ENCODE assay signal across 8 mouse cellular contexts in the genomic region with DNA sequence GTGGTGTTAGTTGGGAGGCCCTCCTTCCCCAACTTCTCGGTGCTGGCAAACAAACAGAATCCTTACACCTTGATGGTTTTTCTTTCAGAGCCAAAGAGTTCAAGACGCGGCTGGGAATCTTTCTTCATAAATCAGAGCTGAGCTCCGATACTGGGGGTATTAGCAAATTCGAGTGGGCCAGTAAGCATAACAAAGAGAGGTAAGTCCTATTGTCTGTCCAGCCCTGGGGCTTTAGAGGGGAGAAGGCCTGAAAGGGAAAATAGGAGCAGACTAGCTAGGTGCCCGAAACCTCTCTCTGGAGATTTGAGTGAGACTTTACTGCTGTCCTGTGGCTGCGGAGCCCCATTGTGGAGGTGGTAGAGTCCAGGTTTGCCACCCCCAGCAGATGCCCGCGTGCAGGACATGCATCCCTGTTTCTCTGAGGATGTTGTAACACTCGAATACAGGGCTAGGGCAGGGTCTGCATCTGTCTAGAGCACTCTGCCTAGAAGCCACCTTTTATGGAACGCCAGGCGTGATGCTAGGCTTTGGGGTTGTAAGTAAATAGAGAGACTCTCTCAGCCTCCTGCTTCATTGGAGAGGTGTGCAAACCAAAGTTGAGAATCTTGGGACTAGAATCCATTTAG. TPM values are rescaled to one million over a fixed set of nuclear protein-coding genes. Genes with fewer than 3 reads are reported as not detected.
DNase-seq lines count a peak whose midpoint lies in the region; ATAC-seq and TF ChIP-seq lines count a peak whose summit lies in the region.

No protein-coding gene starts in this region.

- in situ Hi-C loops in ES-E14 (cut with MboI; ENCODE audit: low sequenced_read_pairs in 2 of 2, unreplicated experiment in 2 of 2): no loop called here

- peak overlapping the region; percentile 87 for H3K4me2 ChIP-seq in heart, embryonic 12.5 days
- H3K4me2 ChIP-seq in heart, embryonic 16.5 days (ENCODE audit: low read depth, low read length): peak overlapping the region; percentile 87

- peaks cover 46% of the 10 kb centered on the region for H3K27me3 ChIP-seq in heart, embryonic 12.5 days (replicated peaks)
- peaks cover 23% of the 10 kb centered on the region for H3K27me3 ChIP-seq in heart, embryonic 16.5 days (ENCODE audit: control insufficient read depth, insufficient read depth, low read length)
- peaks cover 47% of the 10 kb centered on the region for H3K27me3 ChIP-seq in midbrain, embryonic 10.5 days (ENCODE audit: low read depth, poor library complexity, severe bottlenecking)

- 39% methylated on average over 12 of the region's 12 CpGs for WGBS in heart, embryonic 12.5 days
- WGBS in heart, embryonic 16.5 days: 52% methylated on average over 12 of the region's 12 CpGs
- 21% methylated on average over 12 of the region's 12 CpGs for WGBS in midbrain, embryonic 10.5 days

- H3K9me3 ChIP-seq in heart, embryonic 12.5 days (replicated peaks): no peaks in the 10 kb centered on the region
- H3K9me3 ChIP-seq in ES-E14 (ENCODE audit: control insufficient read depth, insufficient read depth, low read depth, low read length): no peaks in the 10 kb centered on the region
- no peaks in the 10 kb centered on the region for H3K9me3 ChIP-seq in heart, embryonic 16.5 days (replicated peaks; ENCODE audit: control insufficient read depth, low read length)
- H3K9me3 ChIP-seq in midbrain, embryonic 10.5 days (replicated peaks): no peaks in the 10 kb centered on the region

- no peak for DNase-seq in heart, adult 18-20 months
- no peak for DNase-seq in ES-E14 (ENCODE audit: low read depth, low spot score)
- DNase-seq in midbrain, embryonic 10.5 days (ENCODE audit: low spot score): no peak
- DNase-seq in right cerebral cortex, adult 2 months (ENCODE audit: low spot score in 2 of 2): no peak
- no peak for DNase-seq in embryo, embryonic 10 days (ENCODE audit: low spot score)
- DNase-seq in left cerebral cortex, adult 11 months (ENCODE audit: low spot score): no peak

- H3K9ac ChIP-seq in heart, embryonic 12.5 days: no peak overlapping the region
- no peak overlapping the region for H3K9ac ChIP-seq in ES-E14 (ENCODE audit: insufficient read depth, low read depth, low read length, poor library complexity, severe bottlenecking)
- peak overlapping the region; percentile 70 for H3K9ac ChIP-seq in heart, embryonic 16.5 days (ENCODE audit: low read length)

- H3K4me3 ChIP-seq in heart, embryonic 12.5 days: peak overlapping the region; percentile 46
- peak overlapping the region; percentile 66 to 69 for H3K4me3 ChIP-seq in ES-E14 (ENCODE audit: insufficient read depth in 1 of 2, low read depth in 1 of 2, low read length in 2 of 2, poor library complexity in 1 of 2, severe bottlenecking in 1 of 2)
- H3K4me3 ChIP-seq in heart, embryonic 16.5 days (ENCODE audit: low read length): peak overlapping the region; percentile 59
- H3K4me3 ChIP-seq in midbrain, embryonic 10.5 days: peak overlapping the region; percentile 66

- H3K4me1 ChIP-seq in heart, embryonic 12.5 days (replicated peaks): peaks cover 23% of the 10 kb centered on the region
- peaks cover 0 to 5% of the 10 kb centered on the region in 2 experiments; a peak in 1 of 4 replicates for H3K4me1 ChIP-seq in ES-E14 (ENCODE audit: control insufficient read depth in 2 of 2, insufficient read depth in 2 of 2, low read length in 2 of 2, poor library complexity in 1 of 2)
- peaks cover 11% of the 10 kb centered on the region for H3K4me1 ChIP-seq in heart, embryonic 16.5 days (ENCODE audit: control insufficient read depth, insufficient read depth, low read length)
- peaks cover 83% of the 10 kb centered on the region for H3K4me1 ChIP-seq in midbrain, embryonic 10.5 days

- no peak overlapping the region for H3K27ac ChIP-seq in heart, embryonic 12.5 days (ENCODE audit: poor library complexity, severe bottlenecking)
- no peak overlapping the region for H3K27ac ChIP-seq in ES-E14 (ENCODE audit: insufficient read depth, low read depth, low read length, poor library complexity, severe bottlenecking)
- no peak overlapping the region for H3K27ac ChIP-seq in heart, embryonic 16.5 days (ENCODE audit: low read length)
- H3K27ac ChIP-seq in midbrain, embryonic 10.5 days (replicated peaks): peak overlapping the region; percentile 82

- peaks cover 5% of the 10 kb centered on the region for H3K36me3 ChIP-seq in heart, embryonic 12.5 days
- peaks cover 10% of the 10 kb centered on the region; the same call in 1 of the 2 replicates for H3K36me3 ChIP-seq in ES-E14 (ENCODE audit: control insufficient read depth, insufficient read depth, low read length, poor library complexity, severe bottlenecking)
- no peaks in the 10 kb centered on the region for H3K36me3 ChIP-seq in heart, embryonic 16.5 days (ENCODE audit: control insufficient read depth, insufficient read depth)
- peaks cover 29% of the 10 kb centered on the region for H3K36me3 ChIP-seq in midbrain, embryonic 10.5 days

- no peak for ATAC-seq in heart, embryonic 12.5 days (ENCODE audit: insufficient number of reproducible peaks, low FRiP score)
- no peak for ATAC-seq in heart, embryonic 16.5 days (replicated peaks; ENCODE audit: extremely low read depth, insufficient read depth, low FRiP score)

TF ChIP-seq in ES-E14, 5 proteins besides CTCF, POLR2A, EP300 and RAD21:
- no peak for TF ChIP-seq CHD2 (IDR thresholded peaks at IDR 0.05; ENCODE audit: low read depth, low read length)
- no peak for TF ChIP-seq MAFK (IDR thresholded peaks at IDR 0.05; ENCODE audit: insufficient read depth, low read depth, low read length)
- TF ChIP-seq HCFC1 (IDR thresholded peaks at IDR 0.05; ENCODE audit: borderline replicate concordance, insufficient read depth, low read length): no peak

RNA-seq across cellular contexts. Expression of a gene that starts 0.7 kb away (rescaled TPM):
- 4.7 and 5.2 TPM in 2 replicates for polyA plus RNA-seq in heart, embryonic 12.5 days (2016; fragmentation: Nextera tagmentation; extraction: Ambion mirVana)
- total RNA-seq in heart, adult 18-20 months (2021): 1 to 10 TPM; 1.2 to 1.5 TPM
- total RNA-seq in ES-E14 (2012; rRNA removed): 4.5 and 8.6 TPM in 2 replicates
- polyA plus RNA-seq in heart, embryonic 16.5 days (2015; fragmentation: Nextera tagmentation; extraction: Ambion mirVana): 6.4 and 6.6 TPM in 2 replicates
- 31.8 and 39.0 TPM in 2 replicates for polyA plus RNA-seq in midbrain, embryonic 10.5 days (2016; fragmentation: Nextera tagmentation; extraction: Ambion mirVana)

RNA-seq across cellular contexts. Expression of a gene that starts 8.3 kb away (rescaled TPM):
- 11.8 and 12.8 TPM in 2 replicates for polyA plus RNA-seq in heart, embryonic 12.5 days (2016; fragmentation: Nextera tagmentation; extraction: Ambion mirVana)
- total RNA-seq in heart, adult 18-20 months (2021): 1 to 10 TPM; 2.8 to 5.0 TPM
- total RNA-seq in ES-E14 (2012; rRNA removed): 0.11 TPM in 1 of 2 replicates, not detected in the other
- polyA plus RNA-seq in heart, embryonic 16.5 days (2015; fragmentation: Nextera tagmentation; extraction: Ambion mirVana): 22.1 and 28.2 TPM in 2 replicates
- 10.1 and 20.3 TPM in 2 replicates for polyA plus RNA-seq in midbrain, embryonic 10.5 days (2016; fragmentation: Nextera tagmentation; extraction: Ambion mirVana)
